Mouse (Mus musculus): ENCODE data around the gene Faf1.

DNA sequence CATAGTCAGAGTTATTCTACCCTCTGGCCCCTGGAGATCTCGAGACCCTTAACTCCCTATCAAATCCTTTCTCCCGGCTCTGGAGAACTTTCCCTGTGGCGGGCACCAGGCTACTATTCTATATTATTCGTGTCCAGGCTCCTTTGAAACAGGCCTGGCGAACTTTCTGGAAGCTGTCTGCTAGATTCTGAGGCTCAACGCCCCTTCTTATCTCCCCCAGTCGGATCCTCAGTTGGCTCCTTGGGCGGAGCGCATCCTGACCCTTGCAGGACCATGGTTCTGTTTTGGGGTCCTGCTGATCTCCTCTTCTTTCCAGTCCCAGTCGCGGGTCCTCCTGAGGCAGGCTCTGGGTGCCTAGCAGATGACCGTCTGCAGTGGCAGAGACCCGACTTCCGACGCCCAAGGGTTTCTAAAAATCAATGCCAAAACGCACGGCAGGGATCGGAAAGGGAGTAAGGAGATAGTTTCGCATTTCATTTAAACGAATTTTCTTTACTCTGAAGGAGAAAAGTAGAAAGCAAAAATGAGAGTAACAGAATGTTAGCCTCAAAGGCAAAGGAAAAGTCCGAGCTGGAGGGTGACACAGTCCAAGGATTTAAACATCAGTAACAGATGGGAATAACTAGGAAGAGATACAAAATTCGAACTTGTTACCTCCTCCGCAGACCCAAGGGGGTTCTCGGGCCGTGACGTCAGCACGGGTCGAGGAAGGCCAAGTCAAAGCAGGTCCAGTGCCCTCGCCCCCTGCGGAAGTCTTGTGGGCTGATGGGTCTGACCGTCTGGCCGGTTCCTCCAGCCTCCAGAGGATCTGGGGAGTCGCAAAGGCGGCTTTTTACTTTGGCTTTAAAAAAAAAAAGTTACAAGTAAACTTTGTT lies 300.1 kb downstream of the Faf1 start:
- TF ChIP-seq POLR2A (IDR thresholded peaks at IDR 0.05; ENCODE audit: borderline replicate concordance, extremely low read depth, low read depth, low read length) = no peak
- no peak for TF ChIP-seq CTCF (IDR thresholded peaks at IDR 0.05; ENCODE audit: insufficient read depth, low read length)

All from lung, adult 2 months (tissue).